Mouse (Mus musculus) macrophage (primary cell): Measurements from ENCODE around the gene Klhl6. TPM values are rescaled to one million over a fixed set of nuclear protein-coding genes. Genes with fewer than 3 reads are reported as not detected.

Experiments
- H3K27ac ChIP-seq: fragments of 350-480 bp; formaldehyde crosslinking; 2 replicates; pipeline ENCODE4 v1.9.0; 2021
- H3K36me3 ChIP-seq: fragments of 350-480 bp; formaldehyde crosslinking; 2 replicates; pipeline ENCODE4 v1.9.0; 2021; ENCODE audit errors: inconsistent target
- H3K4me3 ChIP-seq: fragments of 350-480 bp; formaldehyde crosslinking; 2 replicates; pipeline ENCODE4 v1.9.0; 2021; ENCODE audit errors: inconsistent target
- H3K79me2 ChIP-seq: fragments of 350-480 bp; formaldehyde crosslinking; 2 replicates; pipeline ENCODE4 v1.9.0; 2021; ENCODE audit errors: inconsistent target
- WGBS: methylation state at CpG from one replicate; pipeline ENCODE4 v1.1.7; 2026; ENCODE audit warnings: inconsistent platforms; ENCODE audit not compliant: missing documents; 5-methylcytosine and 5-hydroxymethylcytosine counted together
- polyA plus RNA-seq: library from polyadenylated mRNA; stranded (reverse); fragments of 250-400 nt; gene quantifications from 3 replicates; pipeline ENCODE4 v1.2.4, GENCODE M21; 2018; ENCODE audit warnings: inconsistent platforms

Gene Klhl6
- polyA plus RNA-seq, 1 experiment from 2014 or later, result 16.3 TPM

DNA sequence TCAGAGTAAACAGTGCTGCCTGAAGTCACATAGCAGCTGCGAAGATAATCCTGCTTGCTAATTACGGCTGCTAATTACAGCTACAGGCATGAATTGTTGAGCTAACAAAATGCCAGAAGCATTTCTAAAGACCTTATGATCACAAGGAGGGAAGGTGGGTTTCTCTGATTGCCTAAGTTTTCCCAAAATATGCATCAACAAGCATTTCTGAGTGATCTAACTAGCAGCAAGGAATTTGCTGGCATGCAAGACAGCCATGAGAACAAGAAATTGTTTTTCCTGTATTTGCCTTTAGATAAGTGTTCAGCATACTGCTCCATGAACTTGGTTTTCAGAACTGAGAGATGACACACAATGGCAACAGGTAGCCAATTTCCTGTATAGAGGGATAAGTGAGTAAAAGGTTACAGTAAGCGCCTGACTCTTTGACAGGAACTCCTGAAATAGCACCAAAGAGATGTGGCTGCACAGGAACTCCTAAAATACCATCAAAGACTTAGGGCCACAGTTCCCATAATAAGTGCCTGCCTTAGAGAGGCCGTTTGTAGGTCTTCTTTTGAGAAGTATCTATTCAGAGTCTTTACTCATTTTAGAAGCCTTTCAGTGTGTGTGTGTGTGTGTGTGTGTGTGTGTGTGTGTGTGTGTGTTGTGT is 22.3 kb downstream of the Klhl6 start:
- WGBS, result 55% methylated on average over 4 of the region's 4 CpGs
- peaks cover 6% of the 10 kb centered on the region; the same call in 1 of the 2 replicates for H3K36me3 ChIP-seq
- no peak overlapping the region for H3K27ac ChIP-seq
- no peaks in the 10 kb centered on the region; the same call in 1 of the 2 replicates for H3K79me2 ChIP-seq
- H3K4me3 ChIP-seq, result no peak overlapping the region

DNA sequence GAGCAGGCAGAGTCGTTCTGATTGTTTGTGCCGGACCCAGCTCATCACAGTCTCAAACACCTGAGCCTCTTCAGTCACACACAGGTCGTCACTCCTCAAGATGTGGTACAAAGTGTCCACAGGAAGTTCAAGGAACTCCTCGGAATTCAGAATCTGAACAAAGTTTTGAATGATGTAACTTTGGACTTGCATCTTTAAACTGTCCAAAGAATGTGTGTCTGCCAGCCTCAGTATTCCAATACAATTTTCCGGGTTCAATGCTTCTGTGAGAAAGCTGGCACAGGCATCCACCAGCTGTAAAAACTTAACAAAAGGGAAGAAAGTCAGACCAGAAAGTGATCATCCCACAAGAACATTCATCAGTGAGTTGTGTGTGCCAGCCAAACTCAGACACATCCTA is 25.8 kb downstream of the Klhl6 start:
- Histone ChIP-seq H3K36me3 (peaks cover 12% of the 10 kb centered on the region; the same call in 1 of the 2 replicates), H3K79me2 (no peaks in the 10 kb centered on the region), H3K27ac (no peak overlapping the region), H3K4me3 (no peak overlapping the region)
- WGBS, result 95% methylated on average over 5 of the region's 5 CpGs

DNA sequence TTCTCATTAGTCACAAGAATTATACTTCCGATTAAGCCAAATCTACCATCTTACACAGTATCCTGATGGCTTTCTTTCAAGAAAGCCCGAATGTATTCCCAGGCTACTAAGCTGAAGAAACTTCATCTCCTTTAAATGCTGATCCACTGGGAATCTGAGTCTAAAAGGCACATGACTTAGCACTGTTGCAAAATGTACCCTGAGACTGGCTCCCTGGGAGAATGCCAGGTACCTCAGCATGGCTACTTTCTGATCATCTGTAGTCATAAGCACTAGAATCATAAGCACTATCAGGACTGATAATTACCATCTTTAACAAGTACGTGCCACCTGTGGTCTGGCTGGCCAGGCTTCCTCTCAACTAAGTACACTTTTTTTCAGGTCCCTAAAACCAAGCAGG is 35.5 kb downstream of the Klhl6 start:
- Histone ChIP-seq H3K79me2 (no peaks in the 10 kb centered on the region), H3K4me3 (no peak overlapping the region), H3K27ac (no peak overlapping the region), H3K36me3 (peaks cover 32% of the 10 kb centered on the region; the same call in 1 of the 2 replicates)
- WGBS, result 98% methylated on average over 3 of the region's 3 CpGs

DNA sequence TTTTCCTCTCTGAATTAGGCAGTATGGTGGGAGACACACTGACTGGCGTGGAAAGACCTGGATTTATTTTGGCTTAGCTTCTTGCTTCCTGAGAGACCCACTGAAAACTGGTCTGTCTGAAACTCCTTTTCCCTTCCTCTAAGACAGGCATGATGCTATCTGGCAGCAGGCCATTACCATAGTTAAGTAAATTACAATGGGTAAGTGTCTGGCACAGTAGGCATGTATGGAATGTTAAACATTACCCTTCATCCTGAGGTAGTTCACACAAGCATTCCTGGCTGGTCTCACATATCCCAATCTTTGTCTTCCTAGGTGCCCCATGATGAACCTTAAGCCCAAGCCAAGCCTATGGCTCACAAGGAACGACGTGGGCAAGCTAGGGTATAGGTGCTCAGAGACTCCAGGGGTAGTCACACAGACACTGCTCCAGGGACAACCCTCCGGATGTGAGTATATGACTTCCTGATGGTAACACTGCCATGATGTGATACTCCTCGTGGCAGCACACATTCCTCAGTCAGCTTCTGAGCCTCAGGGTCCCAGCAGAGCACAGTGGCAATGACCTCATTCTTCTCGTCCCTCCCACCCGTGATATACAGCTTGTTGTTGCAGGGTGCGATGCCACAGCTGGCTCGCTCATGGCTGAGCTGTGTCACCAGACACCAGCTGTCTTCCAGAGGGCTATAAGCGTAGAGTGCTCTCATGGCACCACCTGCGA is 36.1 kb downstream of the Klhl6 start:
- H3K4me3 ChIP-seq, result no peak overlapping the region
- H3K36me3 ChIP-seq, result peaks cover 32% of the 10 kb centered on the region; the same call in 1 of the 2 replicates
- WGBS, result 94% methylated on average over 11 of the region's 11 CpGs
- no peaks in the 10 kb centered on the region for H3K79me2 ChIP-seq
- no peak overlapping the region for H3K27ac ChIP-seq

DNA sequence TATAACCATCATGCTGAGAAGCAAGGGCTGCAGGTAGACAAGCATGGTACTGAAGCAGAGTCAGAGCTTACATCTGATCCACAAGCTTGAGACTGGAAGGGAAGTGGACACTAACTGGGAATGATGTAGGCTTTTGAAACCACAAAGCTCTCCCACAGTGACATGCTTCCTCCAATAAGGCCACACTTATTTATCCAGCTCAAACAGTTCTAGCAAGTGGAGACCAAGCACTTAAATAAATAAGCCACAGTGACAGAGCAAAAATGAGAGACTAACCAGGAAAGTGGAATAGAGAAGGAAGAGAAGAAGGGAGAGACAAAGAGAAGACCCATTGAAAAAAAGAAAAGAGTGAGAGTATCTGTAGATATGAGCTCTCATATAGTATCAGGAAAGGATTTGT is 62.0 kb downstream of the Klhl6 start:
- Histone ChIP-seq H3K4me3 (no peak overlapping the region), H3K79me2 (no peaks in the 10 kb centered on the region), H3K36me3 (no peaks in the 10 kb centered on the region), H3K27ac (no peak overlapping the region)

DNA sequence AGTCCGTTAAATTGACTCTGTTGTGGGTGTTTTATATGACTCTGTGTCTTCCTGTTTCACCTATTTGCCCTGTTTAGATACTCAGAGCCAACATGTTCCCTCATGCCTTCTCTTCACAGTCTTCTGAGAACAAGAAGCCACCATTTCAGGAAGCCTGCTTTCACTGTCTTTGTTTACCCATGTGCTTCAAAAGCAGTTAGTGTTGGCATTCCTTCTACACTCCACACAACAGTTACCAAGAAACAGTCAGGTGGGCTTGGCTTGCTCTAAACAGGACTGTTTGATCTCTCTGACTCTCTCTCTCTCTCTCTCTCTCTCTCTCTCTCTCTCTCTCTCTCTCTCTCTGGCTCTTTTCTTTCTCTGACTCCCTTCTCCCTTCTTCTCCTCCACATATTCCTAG is 64.6 kb downstream of the Klhl6 start:
- no peak overlapping the region for H3K27ac ChIP-seq
- WGBS, result 93% methylated on average over 1 of the region's 1 CpGs
- no peak overlapping the region for H3K4me3 ChIP-seq
- H3K36me3 ChIP-seq, result no peaks in the 10 kb centered on the region
- H3K79me2 ChIP-seq, result no peaks in the 10 kb centered on the region

DNA sequence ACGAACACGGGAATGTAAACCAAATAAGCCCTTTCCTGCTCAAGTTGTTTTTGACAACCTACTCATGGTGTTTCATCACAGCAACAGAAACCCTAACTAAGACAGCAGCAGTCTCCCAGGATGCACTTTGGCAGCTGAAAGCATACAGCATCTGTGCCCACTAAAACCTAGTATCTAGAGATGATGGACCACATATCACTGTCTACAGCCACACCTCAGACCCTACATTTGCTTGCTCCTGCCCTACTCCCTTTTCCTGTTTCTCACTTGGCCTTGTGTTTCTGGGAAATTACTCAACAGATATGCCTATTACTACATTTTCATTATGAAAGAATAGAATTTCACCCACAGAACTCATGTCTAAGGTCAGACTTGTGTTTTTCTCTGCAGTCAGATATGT is 70.3 kb downstream of the Klhl6 start:
- Histone ChIP-seq H3K79me2 (no peaks in the 10 kb centered on the region), H3K27ac (no peak overlapping the region), H3K36me3 (no peaks in the 10 kb centered on the region), H3K4me3 (no peak overlapping the region)
- 29% methylated on average over 2 of the region's 2 CpGs for WGBS

DNA sequence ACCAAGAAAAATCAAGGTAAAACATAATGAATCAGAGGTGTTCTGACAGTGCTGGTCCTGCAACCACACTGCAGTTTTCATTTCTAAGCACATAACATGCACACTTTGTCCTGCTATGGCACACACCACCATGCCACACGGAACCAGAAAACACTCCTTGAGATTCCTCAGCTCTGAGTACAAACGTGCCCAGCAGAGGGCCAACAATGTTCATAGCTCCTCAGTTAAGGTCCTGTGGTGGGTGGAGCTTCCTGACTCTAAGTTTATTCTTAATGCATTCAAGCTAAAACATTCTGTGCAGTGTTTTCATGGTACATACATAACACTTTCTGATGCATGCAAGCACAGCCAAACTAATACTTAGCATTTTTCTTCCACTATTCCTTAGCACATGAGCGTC is 74.5 kb downstream of the Klhl6 start:
- H3K27ac ChIP-seq, result no peak overlapping the region
- WGBS, result 50% methylated on average over 3 of the region's 3 CpGs
- H3K79me2 ChIP-seq, result no peaks in the 10 kb centered on the region

DNA sequence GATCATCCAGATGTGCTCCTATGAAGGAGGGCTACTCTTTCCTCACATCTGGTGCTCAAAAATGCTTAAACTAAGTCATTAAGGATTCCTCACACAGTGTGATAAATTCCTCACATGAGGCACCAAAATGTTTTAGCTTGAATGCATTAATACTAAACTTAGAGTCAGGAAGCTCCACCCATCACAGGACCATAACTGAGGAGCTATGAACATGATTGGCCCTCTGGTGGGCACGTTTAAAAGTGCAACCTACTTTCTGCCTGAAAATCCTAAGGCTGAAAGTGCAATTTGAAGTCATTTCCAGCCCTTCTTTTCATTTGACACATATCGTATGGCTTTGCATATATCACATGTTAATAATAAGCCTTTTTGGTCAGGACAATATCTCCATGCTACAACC is 75.7 kb downstream of the Klhl6 start:
- no peak overlapping the region for H3K27ac ChIP-seq
- H3K36me3 ChIP-seq, result no peaks in the 10 kb centered on the region
- WGBS, result 32% methylated on average over 2 of the region's 2 CpGs
- no peak overlapping the region for H3K4me3 ChIP-seq
- no peaks in the 10 kb centered on the region for H3K79me2 ChIP-seq

More for the DNA sequence above, 74.5 kb downstream of the Klhl6 start:
- H3K36me3 ChIP-seq, result no peaks in the 10 kb centered on the region
- no peak overlapping the region for H3K4me3 ChIP-seq

DNA sequence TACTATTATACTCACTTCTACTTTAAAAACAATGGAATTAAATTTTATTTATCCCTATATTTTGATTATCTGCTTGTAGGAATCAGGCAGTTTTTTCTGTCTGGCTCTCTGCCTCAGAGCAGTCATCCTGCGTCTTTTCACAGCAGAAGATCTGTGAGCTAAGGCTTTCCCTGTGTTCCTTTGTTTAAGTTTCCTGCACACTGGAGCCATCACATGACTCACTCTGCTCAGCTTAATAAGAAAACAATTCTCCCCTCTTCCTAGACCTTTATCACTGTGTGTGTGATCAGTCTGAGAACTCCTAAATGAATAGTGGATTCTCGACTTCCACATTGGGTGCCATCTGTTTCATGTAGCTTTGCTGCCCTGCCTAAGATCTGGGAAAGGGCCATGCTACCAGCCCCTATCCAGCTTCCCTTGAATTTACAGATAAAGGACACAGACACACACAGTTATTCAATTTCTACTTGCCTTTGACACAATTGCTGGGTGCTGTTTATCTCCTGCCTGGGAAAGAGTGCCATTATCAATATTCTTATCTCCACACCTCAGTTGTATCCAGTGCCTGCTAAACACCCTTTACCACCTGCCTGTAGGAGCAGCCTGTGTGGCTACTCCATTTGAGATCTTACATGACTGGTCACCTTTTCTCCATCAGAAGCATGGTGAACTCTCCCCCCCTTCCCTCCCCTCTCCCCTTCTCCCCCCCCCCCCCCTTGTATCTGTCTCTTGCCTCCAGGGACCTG is 77.9 kb downstream of the Klhl6 start:
- Histone ChIP-seq H3K27ac (no peak overlapping the region), H3K79me2 (no peaks in the 10 kb centered on the region)
- 95% methylated on average over 2 of the region's 2 CpGs for WGBS

DNA sequence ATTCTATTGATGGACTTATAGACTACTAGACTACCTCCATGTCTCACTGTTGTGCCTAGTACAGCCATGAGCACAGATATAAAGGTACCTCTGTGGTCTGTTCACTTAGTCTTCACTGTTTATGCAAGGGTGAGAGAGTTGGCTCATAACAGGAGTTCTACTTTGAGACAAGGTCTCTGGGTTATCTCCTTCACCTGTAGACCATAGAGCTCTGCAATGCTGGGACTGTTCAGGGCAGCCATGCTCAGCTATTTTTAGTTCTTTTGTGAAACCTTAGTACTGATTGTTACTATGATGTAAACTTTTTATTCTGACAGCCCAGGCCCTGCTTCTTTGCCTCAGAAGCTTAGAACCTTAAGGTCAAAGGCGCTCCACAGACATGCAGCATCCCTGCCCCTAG is 79.0 kb downstream of the Klhl6 start:
- WGBS, result 86% methylated on average over 1 of the region's 1 CpGs
- Histone ChIP-seq H3K79me2 (no peaks in the 10 kb centered on the region), H3K4me3 (no peak overlapping the region), H3K36me3 (no peaks in the 10 kb centered on the region), H3K27ac (no peak overlapping the region)

More for the DNA sequence above, 77.9 kb downstream of the Klhl6 start:
- Histone ChIP-seq H3K4me3 (no peak overlapping the region), H3K36me3 (no peaks in the 10 kb centered on the region)

Other genes starting within 250 kb of the Klhl6 start
- gene B3gnt5, start 222.8 kb downstream of the Klhl6 start, polyA plus RNA-seq, result 0.46 to 1.4 TPM (median 0.54 TPM) in 3 replicates
- gene Klhl24, start 114.5 kb upstream of the Klhl6 start, polyA plus RNA-seq, result 6.0 to 35.0 TPM (median 15.3 TPM) in 3 replicates
- 8.0 to 8.7 TPM (median 8.4 TPM) in 3 replicates for gene Yeats2, start 158.0 kb upstream of the Klhl6 start, polyA plus RNA-seq